Mouse (Mus musculus) lung, postnatal 4 days (tissue): Measurements from ENCODE around the gene Sertad3.
"Not testable (repeated sequence)": the region's sequence is repeated elsewhere in the genome, so short reads cannot be mapped to it uniquely, and the experiment has no call there.

Experiments
- DNase-seq, 2 experiments: peaks; one replicate each; pipeline ENCODE4 v3.0.0; 2021

Gene Sertad3

GRCm38 (mm10) chr7:27493450-27493849, 19.9 kb downstream of the Sertad3 start:
- peak; percentile 48 to 77 for DNase-seq

GRCm38 (mm10) chr7:27494659-27495367, 21.2 kb downstream of the Sertad3 start:
- not testable (repeated sequence) for DNase-seq

GRCm38 (mm10) chr7:27499036-27499435, 25.5 kb downstream of the Sertad3 start, which contains the start of gene Prx:
TSS of gene Prx (plus strand) at chr7:27499324.
- DNase-seq: no peak

- peak; percentile 55 to 81 for DNase-seq
Measured at GRCm38 (mm10) chr7:27501620-27502019, 28.1 kb downstream of the Sertad3 start.

- DNase-seq: no peak
Measured at GRCm38 (mm10) chr7:27506765-27507370, 33.3 kb downstream of the Sertad3 start.

- peak; percentile 98 to 100 for DNase-seq
Measured at GRCm38 (mm10) chr7:27507711-27508647, 34.4 kb downstream of the Sertad3 start.

- peak; percentile 77 to 80 for DNase-seq
Measured at GRCm38 (mm10) chr7:27508648-27509005, 35.1 kb downstream of the Sertad3 start.

GRCm38 (mm10) chr7:27510809-27511208, 37.2 kb downstream of the Sertad3 start:
- DNase-seq: no peak

- no peak for DNase-seq
Measured at GRCm38 (mm10) chr7:27514961-27515360, 41.4 kb downstream of the Sertad3 start.

- no peak for DNase-seq
Measured at GRCm38 (mm10) chr7:27518314-27518713, 44.7 kb downstream of the Sertad3 start.

- no peak for DNase-seq
Measured at GRCm38 (mm10) chr7:27520104-27520503, 46.5 kb downstream of the Sertad3 start.

GRCm38 (mm10) chr7:27520599-27520998, 47.0 kb downstream of the Sertad3 start:
- peak in 1 of 2 experiments; percentile 35 for DNase-seq

- no peak for DNase-seq
Measured at GRCm38 (mm10) chr7:27522967-27523366, 49.4 kb downstream of the Sertad3 start, which contains the start of gene Hipk4. TSS of gene Hipk4 (plus strand) at chr7:27523267.

- no peak for DNase-seq
Measured at GRCm38 (mm10) chr7:27523805-27524204, 50.2 kb downstream of the Sertad3 start.

GRCm38 (mm10) chr7:27526039-27526827, 52.7 kb downstream of the Sertad3 start:
- DNase-seq: peak; percentile 77 to 82
